Mouse (Mus musculus): ENCODE measurements around the gene Efcab2. TPM values are rescaled to one million over a fixed set of nuclear protein-coding genes. Genes with fewer than 3 reads are reported as not detected.

Efcab2 gene
- polyA plus RNA-seq, 1 experiment from 2014 or later: 7.4 TPM

DNA sequence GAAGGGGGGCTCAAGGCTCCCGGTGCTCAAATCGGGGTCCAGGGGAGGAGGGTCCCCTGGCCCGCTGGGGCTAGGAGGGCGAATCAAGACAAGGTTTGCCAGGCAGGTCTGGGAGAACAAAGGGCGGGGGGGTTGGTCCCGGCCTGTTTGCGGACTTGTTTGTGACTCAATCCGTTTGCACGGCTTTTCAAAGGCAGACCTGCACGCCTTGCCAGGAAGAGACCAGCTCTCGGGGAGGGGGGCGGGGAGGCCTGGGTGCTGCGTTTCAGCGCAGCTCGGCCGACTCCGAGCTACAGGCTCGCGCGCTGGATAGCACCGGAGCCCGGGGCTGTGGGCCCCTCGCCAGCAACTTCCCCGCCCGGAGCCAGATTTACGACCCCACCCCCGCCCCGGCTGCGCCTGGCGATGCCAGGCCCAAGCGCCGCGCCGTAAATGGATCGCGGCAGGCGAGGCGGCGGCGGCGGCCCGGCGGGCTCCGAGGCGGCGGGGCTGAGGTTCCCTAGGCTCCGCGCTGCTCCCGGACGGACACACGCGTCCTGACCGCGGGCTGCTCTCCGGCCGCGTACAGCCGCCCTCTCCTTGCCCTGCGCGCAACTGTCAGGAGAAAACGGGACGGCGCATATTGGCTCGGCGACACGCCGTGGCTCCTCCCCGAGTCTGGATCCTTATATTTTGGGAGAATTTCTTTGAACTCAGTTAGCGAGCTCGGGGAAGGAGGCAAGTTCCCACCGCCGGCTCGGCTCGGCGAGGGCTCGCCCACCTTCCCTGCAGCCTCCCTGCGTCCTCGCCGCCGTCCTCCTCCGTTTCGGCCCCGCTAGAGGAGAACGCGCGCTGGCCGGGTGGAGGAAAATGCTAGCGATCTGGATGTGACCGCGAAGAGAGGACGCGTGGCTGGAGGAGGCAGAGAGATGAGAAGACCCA, 122.8 kb downstream of the Efcab2 start, which contains the start of gene Kif26b:
Kif26b (plus strand) TSS at position 695 of the 921 bp plus-strand sequence.
- H3K27ac ChIP-seq: 0 out of 2 replicates have a peak within 1 kb of the TSS, but pooled peaks have one; percentile 15
- peak; percentile 50 for ATAC-seq
- under 1% methylated on average over 77 of the region's 92 CpGs for WGBS

DNA sequence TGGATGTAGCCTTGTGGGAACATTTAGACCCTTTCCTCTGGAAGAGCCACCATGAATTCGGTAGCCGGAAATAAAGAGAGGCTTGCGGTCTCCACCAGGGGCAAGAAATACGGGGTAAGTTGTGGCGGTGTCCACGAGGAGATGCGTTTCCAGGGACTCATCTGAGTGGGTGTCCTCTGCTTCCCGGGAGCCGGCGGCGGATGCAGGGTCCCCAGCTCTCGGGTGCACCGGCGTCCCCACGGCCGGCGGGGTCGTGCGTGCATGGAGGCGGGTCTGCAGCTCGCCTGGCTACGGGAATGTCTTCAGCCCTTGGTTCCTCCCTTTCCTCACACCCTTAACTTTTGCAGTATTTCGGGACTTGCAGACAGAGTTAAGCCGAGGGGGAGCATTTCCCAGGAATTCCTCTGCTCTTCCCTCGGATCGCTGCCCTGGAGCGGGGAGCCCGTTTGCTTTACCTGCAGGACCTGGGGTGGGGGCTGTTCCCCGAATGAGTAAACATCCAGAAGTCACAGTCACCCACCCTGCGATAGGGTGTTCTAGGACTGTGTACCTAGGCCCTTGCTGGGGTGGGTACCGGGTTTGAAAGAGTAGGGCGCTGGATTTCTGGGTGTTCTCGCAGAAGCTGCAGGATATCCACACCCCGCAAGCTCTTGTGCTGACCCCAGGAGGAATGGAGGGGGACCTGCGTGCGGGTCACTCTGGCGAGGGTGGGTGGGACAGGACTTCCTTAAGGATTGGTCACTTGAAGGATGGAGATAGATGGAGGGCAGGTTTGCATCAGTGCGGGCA, 123.8 kb downstream of the Efcab2 start:
- WGBS: under 1% methylated on average over 38 of the region's 38 CpGs
- Histone ChIP-seq H3K36me3 (ENCODE audit: poor library complexity, severe bottlenecking) (no peaks in the 10 kb centered on the region), H3K4me2 (peak overlapping the region; percentile 100), H3K4me1 (peaks cover 28% of the 10 kb centered on the region), H3K4me3 (peak overlapping the region; percentile 58), H3K9ac (peak overlapping the region; percentile 74), H3K27ac (no peak overlapping the region), H3K9me3 (replicated peaks) (no peaks in the 10 kb centered on the region), H3K27me3 (peaks cover 35% of the 10 kb centered on the region)
- no peak; the same call in 1 of the 2 replicates for ATAC-seq

More for the DNA sequence above, 122.8 kb downstream of the Efcab2 start, which contains the start of gene Kif26b:
- H3K4me1 ChIP-seq: peaks cover 28% of the 10 kb centered on the region
- peak within 1 kb of the TSS; percentile 100 for H3K4me2 ChIP-seq
- H3K27me3 ChIP-seq: peaks cover 35% of the 10 kb centered on the region
- peak within 1 kb of the TSS; percentile 58 for H3K4me3 ChIP-seq
- H3K36me3 ChIP-seq (ENCODE audit: poor library complexity, severe bottlenecking): no peaks in the 10 kb centered on the region
- peak within 1 kb of the TSS; percentile 74 for H3K9ac ChIP-seq
- no peaks in the 10 kb centered on the region for H3K9me3 ChIP-seq (replicated peaks)

DNA sequence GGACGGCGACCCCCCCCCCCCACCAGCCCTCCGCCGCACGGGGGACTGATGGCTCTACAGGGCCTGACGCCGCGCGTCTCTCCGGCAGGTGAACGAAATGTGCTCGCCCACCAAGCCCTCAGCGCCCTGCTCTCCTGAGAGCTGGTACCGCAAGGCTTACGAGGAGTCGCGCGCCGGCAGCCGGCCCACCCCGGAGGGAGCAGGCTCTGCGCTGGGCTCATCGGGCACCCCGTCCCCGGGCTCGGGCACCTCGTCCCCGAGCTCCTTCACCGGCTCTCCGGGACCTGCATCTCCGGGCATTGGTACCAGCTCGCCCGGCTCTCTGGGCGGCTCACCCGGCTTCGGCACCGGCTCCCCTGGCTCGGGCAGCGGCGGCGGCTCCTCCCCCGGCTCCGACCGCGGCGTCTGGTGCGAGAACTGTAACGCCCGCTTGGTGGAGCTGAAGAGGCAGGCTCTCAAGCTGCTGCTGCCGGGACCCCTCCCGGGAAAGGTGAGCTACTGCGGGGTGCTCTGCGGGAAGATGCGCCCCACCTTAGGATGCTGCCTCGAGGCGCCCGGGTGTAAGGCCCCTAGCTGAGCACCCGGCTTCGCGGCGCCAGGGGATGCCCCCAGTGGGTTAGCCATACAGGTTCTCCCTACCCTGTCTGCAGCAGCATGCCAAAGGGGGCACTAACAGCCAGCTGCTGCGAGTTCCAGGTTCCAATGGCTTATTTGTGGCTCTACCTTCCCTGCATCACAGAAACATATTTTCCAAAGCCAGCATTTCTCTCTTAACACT, 124.6 kb downstream of the Efcab2 start:
- Histone ChIP-seq H3K4me3 (peak overlapping the region; percentile 58), H3K9ac (peak overlapping the region; percentile 74), H3K9me3 (replicated peaks) (no peaks in the 10 kb centered on the region), H3K4me2 (peak overlapping the region; percentile 100), H3K27me3 (peaks cover 35% of the 10 kb centered on the region), H3K4me1 (peaks cover 28% of the 10 kb centered on the region), H3K36me3 (ENCODE audit: poor library complexity, severe bottlenecking) (no peaks in the 10 kb centered on the region), H3K27ac (no peak overlapping the region; the same call in 1 of the 2 replicates)
- ATAC-seq: peak; percentile 60
- WGBS: 0% methylated on average over 54 of the region's 62 CpGs

Small RNAs within 50 kb of the gene (microRNA-seq; reads per million reads assigned to microRNA genes)
- gene Gm27458: not detected

Other genes starting within 250 kb of the Efcab2 start
- 18.7 and 19.6 TPM in 2 replicates for gene Desi2, start 218.7 kb upstream of the Efcab2 start, polyA plus RNA-seq (2015; fragmentation: Nextera tagmentation; extraction: Ambion mirVana)
- gene Cox20, start 87.0 kb upstream of the Efcab2 start, polyA plus RNA-seq (2015; fragmentation: Nextera tagmentation; extraction: Ambion mirVana): 146 and 191 TPM in 2 replicates
- 334 and 374 TPM in 2 replicates for gene Hnrnpu, start 68.3 kb upstream of the Efcab2 start, polyA plus RNA-seq (2015; fragmentation: Nextera tagmentation; extraction: Ambion mirVana)
- gene Kif26b, start 123.0 kb downstream of the Efcab2 start, polyA plus RNA-seq (2015; fragmentation: Nextera tagmentation; extraction: Ambion mirVana): 2.7 and 2.9 TPM in 2 replicates